Mouse (Mus musculus) layer of hippocampus, adult 2 months (tissue): ENCODE results near the gene Tcf3. TPM values are rescaled to one million over a fixed set of nuclear protein-coding genes. Genes with fewer than 3 reads are reported as not detected.
A peak's percentile ranks its signal among the peaks of the same experiment; 100 is the strongest.

Experiments used
- DNase-seq, 2 experiments: peaks; one replicate each; pipeline ENCODE4 v3.0.0; 2022; ENCODE audit warnings: low spot score in 2 of 2
- H3K27ac ChIP-seq: fragments of 200-600 bp; 2 replicates; pipeline ENCODE4 v1.8.1; 2022
- H3K4me3 ChIP-seq: fragments of 200-600 bp; 2 replicates; pipeline ENCODE4 v1.8.1; 2022; ENCODE audit warnings: mild to moderate bottlenecking
- CTCF ChIP-seq: fragments of 200-600 bp; conservative IDR thresholded peaks from 2 replicates; pipeline ENCODE4 v1.8.1; 2022; ENCODE audit warnings: antibody characterized with exemption, mild to moderate bottlenecking, moderate library complexity
- total RNA-seq, 2 experiments: library from RNA; stranded (reverse); gene quantifications; 2 replicates each; pipeline ENCODE4 v1.2.3; 2021

Gene Tcf3
- total RNA-seq, 2 experiments from 2014 or later, result 27.6 to 31.6 TPM

DNA sequence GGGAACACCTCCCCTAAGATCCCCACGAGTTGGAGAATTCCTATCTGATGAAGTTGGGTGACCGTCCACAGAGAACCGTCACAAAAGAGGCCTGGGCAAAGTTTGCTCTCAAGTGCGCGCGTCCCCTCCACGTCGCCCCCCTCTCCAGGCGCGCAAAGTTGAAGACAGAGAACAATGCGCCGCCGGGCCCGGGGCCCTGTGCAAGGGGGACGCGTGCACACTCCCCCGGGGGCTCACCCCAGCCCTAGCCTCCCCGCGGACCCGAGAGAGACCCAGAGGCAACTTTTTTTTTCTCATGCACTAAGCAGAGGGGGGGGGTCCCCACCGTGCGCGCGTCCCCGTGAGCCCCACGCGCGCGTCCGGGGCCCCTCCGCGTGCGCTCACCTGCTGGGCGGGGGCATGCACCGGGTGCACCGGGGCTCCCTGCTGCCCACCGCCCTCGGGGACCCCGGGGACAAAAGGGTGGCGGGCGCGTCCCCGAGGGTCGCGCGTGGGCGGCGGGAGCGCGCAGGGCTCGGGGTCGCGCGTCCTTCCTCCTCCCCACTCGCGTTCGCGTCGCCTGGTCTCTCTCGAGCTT, 423 bp downstream of the Tcf3 start:
- H3K4me3 ChIP-seq, result peak overlapping the region; percentile 90
- DNase-seq, result no peak
- TF ChIP-seq CTCF, result no peak
- H3K27ac ChIP-seq, result peak overlapping the region; percentile 100

DNA sequence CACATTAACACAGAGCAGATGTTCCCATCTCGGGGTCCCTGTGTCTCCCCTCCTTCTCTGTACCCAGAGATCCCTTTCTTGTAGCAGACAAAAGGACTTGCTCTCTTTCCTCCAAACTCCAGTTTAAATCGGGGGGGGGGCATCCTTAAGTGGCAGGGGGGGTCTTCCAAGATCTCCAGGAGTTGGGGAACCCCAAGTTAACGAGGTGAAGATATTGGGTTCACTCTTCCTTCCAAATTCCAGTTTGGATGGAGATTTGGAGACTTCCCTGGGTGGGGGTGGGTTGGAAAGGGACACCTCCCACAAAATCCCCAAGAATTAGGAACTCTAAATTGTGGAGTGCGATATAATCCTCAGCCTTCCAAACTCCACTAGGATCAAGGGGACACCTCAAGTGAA, 1.1 kb downstream of the Tcf3 start:
- Histone ChIP-seq H3K27ac (peak overlapping the region; percentile 100), H3K4me3 (peak overlapping the region; percentile 90)
- no peak for TF ChIP-seq CTCF
- no peak for DNase-seq

DNA sequence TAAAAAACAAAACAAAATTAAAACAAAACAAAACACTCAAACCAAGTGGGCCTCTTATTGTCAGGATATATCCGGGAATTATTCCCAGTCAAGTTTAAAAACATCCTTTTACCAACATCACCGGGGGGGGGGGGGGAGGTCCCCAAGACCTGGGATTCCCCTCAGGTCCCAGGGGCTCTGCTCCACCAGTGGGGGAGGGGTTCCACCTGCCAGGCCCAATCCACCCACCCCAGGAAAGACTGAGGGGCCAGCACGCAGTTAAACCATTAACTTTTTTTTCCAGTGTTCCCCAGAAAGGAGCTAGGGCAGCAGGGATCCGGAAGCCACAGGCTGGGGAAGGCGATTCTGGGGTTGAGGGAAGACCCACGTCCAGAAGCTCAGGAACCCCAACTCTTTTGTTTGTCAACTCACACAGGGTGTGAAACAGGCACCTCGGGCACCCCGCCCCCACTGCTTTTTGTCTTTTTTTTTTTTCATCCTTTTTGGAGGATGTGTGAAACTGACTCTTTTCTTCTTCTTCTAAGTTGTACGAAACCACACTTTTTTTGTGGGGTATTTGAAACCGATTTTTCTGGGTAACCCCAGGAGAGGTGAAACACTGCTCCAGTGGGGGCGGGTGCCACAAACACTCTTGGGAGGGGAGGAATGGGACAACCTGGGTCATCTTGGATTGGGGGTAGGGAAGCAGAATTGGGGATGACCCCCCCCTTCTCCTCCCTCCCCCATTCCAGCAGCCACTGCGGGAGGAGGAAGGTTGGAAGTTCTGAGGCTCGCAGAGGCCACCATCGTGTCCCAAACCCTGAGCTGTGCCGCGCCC, 1.7 kb downstream of the Tcf3 start:
- H3K27ac ChIP-seq, result peak overlapping the region; percentile 36; the same call in 1 of the 2 replicates

DNA sequence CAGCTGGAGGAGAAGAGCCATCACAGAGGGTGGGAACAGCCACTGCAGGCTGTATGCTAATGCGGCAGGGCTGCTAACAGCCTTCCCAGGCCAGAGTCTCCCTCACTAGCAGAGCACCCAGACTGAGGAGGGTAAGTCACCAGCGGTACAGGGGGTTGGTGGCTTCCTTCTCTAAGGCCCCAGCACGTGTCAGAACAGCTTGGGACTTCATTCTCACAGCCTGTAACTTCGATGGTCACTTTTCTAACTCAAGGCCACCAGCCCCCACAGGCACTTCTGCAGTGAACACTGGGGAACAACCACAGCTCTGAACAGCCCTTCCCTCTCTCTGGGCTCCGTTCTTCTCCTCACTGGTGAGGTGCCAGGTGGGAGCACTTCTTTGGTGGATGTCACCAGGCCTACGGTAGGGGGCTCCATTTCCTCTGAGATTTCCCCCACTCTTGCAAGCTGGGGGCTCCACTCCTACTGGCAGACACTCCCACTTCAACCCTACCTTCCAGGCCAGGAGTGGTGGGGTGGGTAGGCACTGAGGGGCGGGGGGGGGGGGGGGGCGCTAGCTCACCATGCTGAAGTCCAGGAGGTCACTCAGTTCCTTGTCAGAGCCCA, 3.0 kb downstream of the Tcf3 start:
- DNase-seq, result no peak
- Histone ChIP-seq H3K4me3 (no peak overlapping the region), H3K27ac (no peak overlapping the region; the same call in 1 of the 2 replicates)
- TF ChIP-seq CTCF, result no peak; the same call in 1 of the 2 replicates

More for the DNA sequence above, 1.7 kb downstream of the Tcf3 start:
- H3K4me3 ChIP-seq, result peak overlapping the region; percentile 90
- TF ChIP-seq CTCF, result no peak
- DNase-seq, result no peak

DNA sequence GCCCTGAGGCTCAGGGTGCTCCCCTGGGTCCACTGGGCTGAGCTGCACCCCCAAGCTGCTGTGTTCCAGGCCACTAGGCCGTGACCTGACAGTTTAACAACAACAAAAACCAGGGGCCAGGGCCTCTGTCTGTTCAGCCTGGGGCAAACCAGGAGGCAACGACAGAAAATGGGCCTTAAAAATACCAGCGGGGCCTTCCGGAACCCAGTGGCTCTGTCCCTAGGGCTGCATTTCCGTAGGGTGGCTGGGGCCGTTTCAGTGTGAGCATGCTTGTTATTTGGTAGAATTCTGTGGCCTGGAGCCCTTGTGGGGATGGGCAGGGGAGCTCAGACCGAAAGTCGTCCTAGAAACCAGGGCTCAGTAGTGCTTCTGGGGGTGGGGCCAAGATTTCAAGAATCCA, 3.6 kb downstream of the Tcf3 start:
- Histone ChIP-seq H3K4me3 (no peak overlapping the region), H3K27ac (no peak overlapping the region)
- TF ChIP-seq CTCF, result no peak
- DNase-seq, result no peak

DNA sequence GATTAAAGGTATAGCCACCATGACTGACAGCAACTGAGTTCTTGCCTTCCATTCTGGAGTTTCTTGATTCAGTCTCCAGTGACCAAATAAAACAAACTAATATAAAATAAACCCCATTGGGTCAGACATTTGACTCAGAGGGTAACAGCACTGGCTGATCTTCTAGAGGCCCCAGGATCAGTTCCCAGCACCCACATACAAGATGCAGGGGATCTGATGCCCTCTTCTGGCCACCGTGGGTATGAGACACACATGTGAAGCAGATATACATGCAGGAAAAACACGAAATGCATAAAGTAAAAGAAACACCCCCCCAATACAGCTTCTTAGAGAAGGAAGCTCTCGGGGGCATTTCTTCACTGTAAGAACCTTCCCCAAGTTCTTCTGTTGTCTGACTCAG, 8.4 kb downstream of the Tcf3 start:
- Histone ChIP-seq H3K27ac (no peak overlapping the region), H3K4me3 (no peak overlapping the region)
- peak; percentile 35 for TF ChIP-seq CTCF
- no peak for DNase-seq

DNA sequence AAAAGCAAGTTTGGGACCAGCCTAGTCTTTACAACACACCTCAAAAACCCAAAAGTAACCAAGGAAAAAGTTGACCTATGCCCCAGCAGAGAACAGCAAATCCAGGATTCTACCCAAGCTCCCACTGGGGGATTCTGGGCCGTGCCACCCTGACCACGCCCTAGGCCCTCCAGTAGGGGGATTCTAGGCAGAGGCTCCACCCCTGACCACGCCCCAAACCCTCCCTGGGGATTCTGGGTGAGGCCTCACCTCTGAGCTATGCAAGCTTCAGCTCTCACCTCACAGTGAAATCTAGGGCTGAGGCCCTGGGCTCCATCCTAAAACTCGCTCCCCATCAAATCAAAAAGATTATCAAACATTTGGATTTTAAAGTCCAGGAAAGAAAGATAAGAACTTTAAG, 9.9 kb downstream of the Tcf3 start:
- DNase-seq, result no peak
- H3K4me3 ChIP-seq, result no peak overlapping the region
- no peak overlapping the region for H3K27ac ChIP-seq
- TF ChIP-seq CTCF, result no peak

DNA sequence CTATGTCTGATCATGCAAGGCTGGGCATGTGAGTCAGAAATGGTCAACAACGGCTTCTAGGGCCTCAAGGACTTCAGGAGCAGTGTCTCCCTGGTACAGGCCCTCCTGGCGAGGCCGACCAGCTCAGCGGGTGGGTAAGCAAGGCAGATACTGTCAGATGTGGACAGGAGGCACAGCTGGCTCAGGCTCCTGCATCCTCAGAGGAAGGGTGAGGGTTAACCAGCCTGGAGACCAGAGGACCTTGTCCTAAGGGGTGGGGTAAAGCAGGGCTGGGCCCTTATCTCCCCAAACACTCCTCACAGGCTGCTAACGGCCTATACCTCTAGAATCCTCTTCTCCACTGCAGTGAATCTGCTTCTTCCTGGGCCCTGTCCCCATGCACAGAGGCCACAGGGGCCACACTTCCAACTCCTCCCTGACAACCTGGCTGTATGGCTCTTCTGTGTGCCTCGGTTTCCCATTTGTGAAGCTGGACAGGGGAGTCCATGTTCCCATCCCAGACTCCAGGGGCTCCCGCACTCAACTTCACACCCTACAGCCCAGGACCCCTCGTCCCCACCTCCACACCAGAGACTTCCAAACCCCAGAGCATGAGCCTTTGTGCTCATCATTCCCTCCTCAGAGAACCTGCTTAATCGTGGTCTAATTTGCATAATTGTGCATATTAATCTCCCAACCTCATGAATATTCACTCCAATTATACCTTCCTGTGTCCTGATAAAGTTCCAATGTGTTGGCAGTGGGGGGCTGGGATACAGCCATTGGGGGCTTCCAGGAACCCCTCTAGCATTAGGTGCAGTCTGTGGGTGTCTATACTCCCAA, 11.6 kb downstream of the Tcf3 start:
- no peak for DNase-seq
- H3K4me3 ChIP-seq, result no peak overlapping the region
- no peak for TF ChIP-seq CTCF
- H3K27ac ChIP-seq, result no peak overlapping the region

DNA sequence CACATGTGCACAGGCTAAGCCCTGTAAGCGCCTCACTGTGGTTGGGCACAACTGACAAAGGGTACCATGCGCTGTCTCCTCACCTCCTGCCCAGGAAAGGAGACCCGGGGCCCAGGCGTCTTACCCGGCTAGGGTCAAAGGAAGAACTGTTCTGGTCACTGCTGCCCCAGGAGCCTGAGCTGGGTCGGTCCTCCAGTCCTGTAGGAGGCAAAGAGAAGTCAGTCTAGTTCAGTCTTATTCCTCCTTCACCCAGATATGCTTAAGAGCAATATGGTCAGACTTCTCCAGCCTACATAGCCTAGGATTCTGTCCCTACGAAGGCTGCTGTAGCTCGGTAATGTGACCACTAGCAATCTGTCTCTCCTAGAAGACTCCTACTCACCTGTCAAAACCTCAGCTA, 12.2 kb downstream of the Tcf3 start:
- no peak overlapping the region for H3K4me3 ChIP-seq
- no peak for DNase-seq
- no peak overlapping the region for H3K27ac ChIP-seq
- TF ChIP-seq CTCF, result no peak

DNA sequence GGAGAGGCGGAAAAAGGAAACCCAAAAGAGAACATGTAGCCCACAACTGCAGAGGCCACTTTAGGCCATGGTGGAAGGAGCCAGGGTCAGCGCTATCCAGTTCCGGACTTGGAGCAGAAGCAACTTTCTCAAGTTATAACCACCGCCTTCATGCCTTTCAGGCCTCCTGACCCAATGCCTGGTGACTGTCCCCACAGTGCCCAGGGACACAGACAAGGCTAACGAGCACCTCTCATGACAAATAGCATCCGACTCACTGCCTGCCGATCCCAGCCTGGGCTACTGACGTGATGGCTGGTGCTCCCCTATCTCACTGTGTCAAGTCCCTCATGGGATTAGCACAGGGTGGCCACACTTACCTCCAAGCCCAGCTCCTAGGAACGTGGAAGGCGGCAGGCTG, 12.7 kb downstream of the Tcf3 start:
- Histone ChIP-seq H3K4me3 (no peak overlapping the region), H3K27ac (no peak overlapping the region)
- no peak for DNase-seq
- no peak for TF ChIP-seq CTCF

DNA sequence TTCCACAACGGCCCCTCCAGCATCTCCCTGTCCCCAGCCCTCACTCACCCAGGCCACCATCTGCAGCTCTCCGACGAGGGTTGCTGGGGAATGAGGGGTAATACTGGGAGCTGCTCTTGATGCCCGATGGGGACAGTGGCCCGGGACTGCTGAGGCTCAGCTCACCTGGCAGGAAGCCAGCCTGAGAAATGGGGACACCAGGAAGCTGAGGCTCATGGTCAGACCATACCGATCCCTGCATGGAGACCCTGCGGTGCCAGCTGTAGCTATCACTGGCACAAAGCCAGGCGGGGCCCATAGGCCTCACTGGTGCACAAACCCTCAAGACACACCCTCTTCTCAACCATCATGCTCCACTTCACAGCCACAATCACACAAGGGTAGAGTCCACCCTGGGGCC, 14.0 kb downstream of the Tcf3 start:
- TF ChIP-seq CTCF, result no peak
- Histone ChIP-seq H3K4me3 (no peak overlapping the region), H3K27ac (no peak overlapping the region)
- no peak for DNase-seq

DNA sequence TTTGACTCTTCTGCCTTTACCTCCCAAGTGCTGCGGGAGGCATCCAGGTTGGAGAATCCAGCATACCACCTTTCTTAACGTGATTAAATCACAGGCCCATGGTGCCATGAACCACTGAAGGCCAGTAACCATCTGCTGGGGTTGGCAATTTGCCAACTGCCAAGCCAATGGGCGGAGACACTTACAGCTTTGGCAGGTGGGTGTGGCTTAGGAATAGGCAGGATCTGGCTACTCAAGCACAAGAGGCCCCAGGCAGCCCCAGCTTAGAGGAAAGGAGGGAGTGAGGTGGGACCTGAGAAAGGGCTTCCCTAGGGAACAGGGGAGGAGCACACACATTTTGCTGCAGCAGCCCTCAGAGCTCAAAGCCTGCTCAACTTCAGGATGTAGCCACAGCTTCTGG, 15.1 kb downstream of the Tcf3 start:
- peak overlapping the region; percentile 23; the same call in 1 of the 2 replicates for H3K27ac ChIP-seq
- TF ChIP-seq CTCF, result no peak
- no peak for DNase-seq

DNA sequence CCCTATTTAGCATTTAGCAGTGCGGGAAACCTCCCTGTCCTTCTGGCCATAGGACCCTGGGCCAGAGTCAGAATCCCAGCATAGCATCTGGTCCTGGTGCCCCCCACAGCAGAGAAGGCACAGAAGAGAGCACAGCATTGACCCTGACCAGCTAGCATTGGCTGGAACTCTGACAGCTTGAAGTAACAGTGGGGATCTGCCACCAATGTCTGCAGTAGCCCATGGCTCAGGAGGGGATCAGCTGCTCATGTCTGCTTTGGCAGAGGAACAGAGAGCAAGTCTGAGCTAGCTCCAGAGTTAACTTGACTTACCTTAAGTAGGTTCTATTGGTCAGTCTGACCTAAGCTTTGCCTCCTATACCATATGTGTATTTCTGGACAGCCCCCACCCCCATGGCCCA, 15.6 kb downstream of the Tcf3 start:
- no peak for DNase-seq
- no peak overlapping the region for H3K27ac ChIP-seq
- no peak overlapping the region for H3K4me3 ChIP-seq
- TF ChIP-seq CTCF, result no peak

More for the DNA sequence above, 15.1 kb downstream of the Tcf3 start:
- no peak overlapping the region for H3K4me3 ChIP-seq
